Mouse (Mus musculus) liver, embryonic 14.5 days (tissue): ENCODE results near the gene Syne1. TPM values are rescaled to one million over a fixed set of nuclear protein-coding genes. Genes with fewer than 3 reads are reported as not detected.

ENCODE experiments used
- ATAC-seq: fragments of 200-750 bp; cut with Nextera tagmentation; 2 replicates; pipeline ENCODE4 v1.8.0; 2017; ENCODE audit warnings: moderate number of reproducible peaks, mild to moderate bottlenecking, moderate library complexity; ENCODE audit not compliant: insufficient read depth
- DNase-seq, 3 experiments: peaks; one replicate each; pipeline ENCODE4 v3.0.0-alpha.2; 2012 to 2013; ENCODE audit warnings: low read depth in 3 of 3, low spot score in 3 of 3
- H3K27ac ChIP-seq: fragments of 300-500 bp; sonication (generic); 2 replicates; pipeline ENCODE4 v1.5.1; 2014; ENCODE audit warnings: moderate library complexity, mild to moderate bottlenecking, control low read depth, inconsistent platforms
- H3K27me3 ChIP-seq: fragments of 300-500 bp; sonication (generic); 2 replicates; pipeline ENCODE4 v1.6.1; 2014; ENCODE audit warnings: mild to moderate bottlenecking, low read length, moderate library complexity; ENCODE audit not compliant: control insufficient read depth, insufficient read depth
- H3K36me3 ChIP-seq: fragments of 300-500 bp; sonication (generic); replicated peaks from 2 replicates; pipeline ENCODE4 v1.6.1; 2014; ENCODE audit warnings: low read depth; ENCODE audit not compliant: control insufficient read depth, insufficient read depth
- H3K4me1 ChIP-seq, 2 experiments: fragments of 200-500 bp in 1 of 2; fragments of 300-500 bp in 1 of 2; sonication (generic) in 1 of 2; replicated peaks; 2 replicates each; pipeline ENCODE4 v1.6.1; 2012 to 2014; ENCODE audit warnings: antibody characterized with exemption in 1 of 2, inconsistent platforms in 1 of 2, low read length in 1 of 2; ENCODE audit not compliant: control insufficient read depth in 2 of 2, insufficient read depth in 2 of 2
- H3K4me2 ChIP-seq: fragments of 300-500 bp; sonication (generic); 2 replicates; pipeline ENCODE4 v1.6.1; 2014; ENCODE audit warnings: low read depth, mild to moderate bottlenecking, control low read depth, moderate library complexity
- H3K4me3 ChIP-seq, 2 experiments: fragments of 200-500 bp in 1 of 2; fragments of 300-500 bp in 1 of 2; sonication (generic) in 1 of 2; 2 replicates each; pipeline ENCODE4 v1.5.1; 2012 to 2014; ENCODE audit warnings: low read depth in 2 of 2, low read length in 2 of 2, mild to moderate bottlenecking in 2 of 2, control low read depth in 1 of 2, inconsistent platforms in 1 of 2, moderate library complexity in 1 of 2; ENCODE audit not compliant: insufficient read depth in 1 of 2
- H3K9ac ChIP-seq: fragments of 300-500 bp; sonication (generic); replicated peaks from 2 replicates; pipeline ENCODE4 v1.6.1; 2014; ENCODE audit warnings: mild to moderate bottlenecking, control low read depth, moderate library complexity
- H3K9me3 ChIP-seq: fragments of 300-500 bp; sonication (generic); 2 replicates; pipeline ENCODE4 v1.6.1; 2016; ENCODE audit warnings: low read length, mixed read lengths; ENCODE audit not compliant: control insufficient read depth
- CTCF ChIP-seq: IDR thresholded peaks from 2 replicates; pipeline ENCODE4 v1.5.1; 2016; ENCODE audit warnings: antibody characterized with exemption, low read depth, control low read depth
- EP300 ChIP-seq: IDR thresholded peaks from 2 replicates; pipeline ENCODE4 v1.6.1; 2016; ENCODE audit warnings: antibody characterized with exemption, low read depth
- WGBS: fragments of 180-500 bp; shearing (Covaris S2); extraction: QIAGEN DNeasy Blood & Tissue Kit; methylation state at CpG from one replicate; pipeline ENCODE4 v1.1.7; 2014; ENCODE audit not compliant: insufficient replicate concordance; 5-methylcytosine and 5-hydroxymethylcytosine counted together
- polyA plus RNA-seq, 2 experiments: library from polyadenylated mRNA; depleted of rRNA in 1 of 2; stranded (reverse) in 1 of 2; unstranded in 1 of 2; fragments of >200 nt; fragmentation: Nextera tagmentation in 1 of 2; extraction: Ambion mirVana in 1 of 2; gene quantifications; 2 replicates each; pipeline versions ENCODE4 v1.2.1 to v1.2.3; 2012 to 2014

The Syne1 gene
- polyA plus RNA-seq, 2 experiments = 3.1 to 3.6 TPM

GRCm38 (mm10) chr10:5480097-5480496 lies 71.2 kb downstream of the Syne1 start:
- Histone ChIP-seq H3K27me3 (no peaks in the 10 kb centered on the region), H3K27ac (no peak overlapping the region), H3K9ac (no peak overlapping the region), H3K36me3 (no peaks in the 10 kb centered on the region), H3K4me1 (no peaks in the 10 kb centered on the region), H3K9me3 (no peaks in the 10 kb centered on the region), H3K4me3 (no peak overlapping the region), H3K4me2 (no peak overlapping the region)
- WGBS = 33% methylated on average over 6 of the region's 6 CpGs
- ATAC-seq (no peak), DNase-seq (peak in 1 of 3 experiments; percentile 4)
- no peak for TF ChIP-seq EP300
- peak; percentile 80 for TF ChIP-seq CTCF

GRCm38 (mm10) chr10:5468638-5469037 lies 82.6 kb downstream of the Syne1 start:
- 52% methylated on average over 2 of the region's 2 CpGs for WGBS
- H3K27me3 ChIP-seq = no peaks in the 10 kb centered on the region

DNA sequence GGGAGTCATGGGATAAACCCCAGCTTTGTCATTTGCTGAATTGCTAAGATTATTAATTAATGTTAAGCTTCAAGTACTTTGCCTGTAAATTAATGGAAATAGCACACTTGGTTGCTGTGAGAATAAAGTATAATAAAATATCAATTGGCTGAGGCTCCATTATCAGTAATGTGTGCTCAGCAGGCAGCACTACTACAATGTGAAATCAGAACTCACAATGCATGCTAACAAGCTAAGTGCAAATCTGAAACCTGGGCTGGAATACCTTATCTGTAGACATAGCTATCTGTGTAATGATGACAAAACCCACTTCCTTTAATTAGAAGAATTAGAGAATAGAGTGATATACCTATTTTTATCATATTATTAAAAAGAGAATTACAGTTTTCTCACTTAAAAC lies 97.5 kb downstream of the Syne1 start:
- no peak for ATAC-seq
- H3K4me3 ChIP-seq = no peak overlapping the region
- no peak overlapping the region for H3K9ac ChIP-seq
- no peaks in the 10 kb centered on the region for H3K36me3 ChIP-seq
- no peaks in the 10 kb centered on the region for H3K27me3 ChIP-seq
- no peaks in the 10 kb centered on the region for H3K9me3 ChIP-seq
- TF ChIP-seq CTCF = no peak
- TF ChIP-seq EP300 = no peak
- no peaks in the 10 kb centered on the region for H3K4me1 ChIP-seq
- no peak for DNase-seq
- H3K27ac ChIP-seq = no peak overlapping the region
- H3K4me2 ChIP-seq = no peak overlapping the region

More at GRCm38 (mm10) chr10:5468638-5469037, 82.6 kb downstream of the Syne1 start:
- no peak for ATAC-seq
- no peak overlapping the region for H3K4me3 ChIP-seq
- no peak for DNase-seq
- H3K9ac ChIP-seq = no peak overlapping the region
- H3K4me2 ChIP-seq = no peak overlapping the region
- TF ChIP-seq EP300 (no peak), CTCF (no peak)
- H3K9me3 ChIP-seq = no peaks in the 10 kb centered on the region
- no peaks in the 10 kb centered on the region for H3K36me3 ChIP-seq
- H3K27ac ChIP-seq = no peak overlapping the region
- no peaks in the 10 kb centered on the region for H3K4me1 ChIP-seq

- H3K9me3 ChIP-seq = no peaks in the 10 kb centered on the region
- TF ChIP-seq EP300 = no peak
- TF ChIP-seq CTCF = no peak
- H3K27me3 ChIP-seq = no peaks in the 10 kb centered on the region
- H3K27ac ChIP-seq = no peak overlapping the region
- no peaks in the 10 kb centered on the region for H3K4me1 ChIP-seq
- no peak overlapping the region for H3K4me3 ChIP-seq
- ATAC-seq = no peak
- 61% methylated on average over 2 of the region's 2 CpGs for WGBS
- DNase-seq = no peak
- H3K36me3 ChIP-seq = no peaks in the 10 kb centered on the region
- no peak overlapping the region for H3K9ac ChIP-seq
- H3K4me2 ChIP-seq = no peak overlapping the region
Measured at GRCm38 (mm10) chr10:5449944-5450343, 101.3 kb downstream of the Syne1 start.

- no peaks in the 10 kb centered on the region for H3K27me3 ChIP-seq
- H3K4me1 ChIP-seq = no peaks in the 10 kb centered on the region
- TF ChIP-seq EP300 = no peak
- TF ChIP-seq CTCF = no peak
- no peak for ATAC-seq
- no peak overlapping the region for H3K27ac ChIP-seq
- no peaks in the 10 kb centered on the region for H3K9me3 ChIP-seq
- no peaks in the 10 kb centered on the region for H3K36me3 ChIP-seq
- H3K4me2 ChIP-seq = no peak overlapping the region
- no peak overlapping the region for H3K9ac ChIP-seq
- H3K4me3 ChIP-seq = no peak overlapping the region
- 42% methylated on average over 4 of the region's 4 CpGs for WGBS
- DNase-seq = no peak
Measured at GRCm38 (mm10) chr10:5447950-5448716, 103.1 kb downstream of the Syne1 start.
